Mouse (Mus musculus): ENCODE measurements at regions not wholly inside any gene's neighbourhood (a gene's known extent, or its start where the extent isn't known, plus 50 kb on each side); places are given as distances from the start of the nearest gene placed in this dataset.

DNA sequence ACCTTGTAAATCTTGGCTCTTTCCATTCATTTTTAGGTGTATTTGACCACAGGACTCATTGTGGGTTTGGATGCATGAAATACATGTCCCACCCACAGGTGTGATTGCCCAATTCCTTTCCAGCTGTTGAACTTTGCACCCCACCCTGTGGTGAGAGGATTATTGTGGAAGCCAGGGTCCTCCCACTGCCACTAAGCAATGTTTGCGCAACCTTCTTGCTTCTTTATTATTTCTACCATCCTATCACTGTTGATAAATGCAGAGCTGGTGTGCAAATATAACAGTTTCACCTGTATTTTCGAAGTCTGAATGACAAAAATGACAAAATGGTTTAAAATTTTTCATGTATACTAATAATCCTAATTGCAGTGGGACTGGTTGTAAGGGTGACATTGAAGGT is 315.9 kb upstream of the Vwc2 start:
- DNase-seq (ENCODE audit: low read depth, low spot score), result no peak

DNA sequence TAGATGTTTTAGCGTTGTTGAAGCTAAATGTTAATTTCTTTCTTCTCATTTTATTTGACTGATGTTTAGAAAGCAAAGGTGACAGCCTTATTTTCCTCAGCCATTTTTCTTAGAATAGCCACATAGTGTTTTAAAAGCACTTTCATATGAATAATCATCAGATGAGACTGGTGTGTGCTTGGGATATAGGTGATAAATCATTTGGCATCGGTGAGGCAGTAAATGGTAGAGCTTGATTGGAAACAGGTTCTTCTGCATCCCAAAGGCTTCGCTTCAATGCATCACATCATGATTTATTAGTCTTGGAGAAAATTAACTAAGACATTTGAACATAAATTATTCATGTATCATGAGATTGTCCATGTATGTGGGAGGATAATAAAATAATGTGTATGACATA is 273.8 kb upstream of the Vwc2 start:
- DNase-seq (ENCODE audit: low read depth, low spot score), result no peak

DNA sequence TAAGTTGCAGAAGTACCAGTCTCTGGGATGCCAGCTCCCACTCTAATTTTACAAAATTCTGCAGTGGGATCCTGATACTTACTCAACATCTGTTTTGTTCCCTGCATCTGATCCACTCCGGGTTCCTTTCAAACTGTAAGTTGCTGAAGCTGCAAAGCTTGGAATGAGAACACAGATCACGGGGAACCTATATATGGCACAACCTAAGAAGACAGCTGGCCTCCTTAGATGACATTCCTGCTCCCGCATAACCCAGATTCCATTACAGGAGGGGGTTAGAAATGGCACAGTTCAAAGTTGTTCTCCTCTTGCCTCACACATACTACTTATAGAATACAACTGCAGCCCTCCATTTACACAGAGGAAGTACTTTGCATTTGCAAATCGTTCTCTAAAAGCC is 272.9 kb upstream of the Vwc2 start:
- peak; percentile 1 for DNase-seq (ENCODE audit: low read depth, low spot score)

DNA sequence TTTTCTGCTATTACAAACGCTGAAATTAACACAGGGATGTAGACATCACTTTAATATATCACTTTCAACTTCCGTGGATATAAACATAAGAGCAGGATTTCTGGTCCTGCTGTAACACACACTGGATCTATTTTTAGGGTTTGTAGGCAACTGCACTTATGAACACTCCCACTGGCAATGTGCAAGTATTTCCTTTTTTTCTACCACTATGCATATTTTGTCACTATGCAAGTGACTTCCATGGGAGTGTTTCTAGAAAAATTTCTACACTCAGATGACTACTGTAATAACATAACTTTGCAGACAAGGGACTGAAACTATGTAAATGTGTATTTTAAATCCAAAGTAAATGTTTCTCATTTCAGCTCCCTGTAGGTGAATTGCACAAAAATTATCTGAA is 241.8 kb upstream of the Vwc2 start:
- DNase-seq (ENCODE audit: low read depth, low spot score), result no peak

DNA sequence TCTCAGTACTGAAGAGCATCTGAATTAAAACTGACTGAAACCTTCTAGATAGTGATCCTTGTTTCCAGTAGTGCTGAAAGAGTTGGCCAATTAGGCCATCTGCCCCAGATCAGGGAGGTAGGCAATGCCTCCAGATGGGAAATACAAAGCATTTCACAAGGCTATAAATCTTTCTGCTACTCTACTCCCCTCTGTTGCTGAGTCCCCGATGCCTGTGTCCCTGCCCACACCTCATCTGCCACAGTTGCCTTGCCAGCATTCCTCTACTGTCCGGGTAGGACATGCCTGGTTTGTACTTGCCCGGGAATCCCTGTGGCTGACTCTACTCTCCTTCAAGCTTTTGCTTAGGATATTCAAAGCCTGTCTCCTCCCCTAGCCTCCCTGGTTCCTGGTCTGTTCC is 220.7 kb upstream of the Vwc2 start:
- DNase-seq (ENCODE audit: low read depth, low spot score), result no peak

DNA sequence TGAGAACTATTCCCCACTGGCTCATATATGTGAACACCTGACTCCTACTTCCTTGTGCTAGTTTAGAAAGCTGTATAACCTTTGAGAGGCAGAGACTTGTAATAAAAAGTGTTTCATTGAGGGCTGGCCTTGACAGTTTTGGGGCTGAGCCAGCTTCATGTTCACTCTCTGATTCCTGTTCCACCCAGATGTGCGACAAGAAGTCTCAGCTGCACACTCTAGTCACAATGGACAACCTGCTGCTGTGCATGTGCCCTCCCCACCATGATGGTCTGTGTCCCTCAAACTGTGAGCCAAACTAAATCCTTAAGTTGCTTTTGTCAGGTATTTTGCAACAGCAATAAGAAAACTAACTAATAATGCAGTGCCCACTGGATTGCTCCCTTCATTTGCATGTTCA is 190.0 kb upstream of the Vwc2 start:
- DNase-seq (ENCODE audit: low read depth, low spot score), result no peak

DNA sequence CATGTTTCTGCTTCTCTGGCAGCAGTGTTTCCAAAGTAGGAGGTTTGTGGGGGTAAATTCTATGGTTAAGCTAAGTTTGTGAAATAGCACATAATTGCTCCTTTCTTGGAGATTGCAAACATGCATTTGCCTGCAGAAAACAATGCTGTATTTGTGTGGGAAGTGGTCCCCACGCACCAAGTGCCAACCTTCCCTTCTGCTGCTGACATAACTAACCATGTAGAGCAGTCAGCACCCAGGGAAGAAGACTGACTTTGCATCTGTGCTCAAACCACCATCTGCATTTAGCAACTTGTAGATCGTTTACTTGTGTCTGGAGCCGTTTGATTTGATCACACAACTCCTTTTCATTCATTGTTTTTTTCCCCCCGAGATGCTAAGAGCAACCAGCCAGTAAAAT is 161.1 kb upstream of the Vwc2 start:
- DNase-seq (ENCODE audit: low read depth, low spot score), result no peak
